Mouse (Mus musculus) left cerebral cortex, postnatal 10 days (tissue): Measurements from ENCODE around the gene Borcs6. TPM values are rescaled to one million over a fixed set of nuclear protein-coding genes. Genes with fewer than 3 reads are reported as not detected.

ENCODE experiments used
- DNase-seq, 2 experiments: peaks; one replicate each; pipeline ENCODE4 v3.0.0; 2021 to 2022; ENCODE audit warnings: low spot score in 2 of 2, mixed read lengths in 1 of 2; ENCODE audit errors: extremely low spot score in 1 of 2
- intact Hi-C: fragments of 180-260 bp; cut with DNase I; formaldehyde crosslinking; loops from one replicate; pipeline ENCODE4 v1.15.1; 2025
- total RNA-seq, 2 experiments: library from RNA; stranded (reverse); gene quantifications; 2 replicates each; pipeline ENCODE4 v1.2.3; 2021

Gene Borcs6
- total RNA-seq, 2 experiments from 2014 or later: 21.9 to 25.5 TPM

- intact Hi-C loops: no loop called here
- no peak for DNase-seq
These were observed 13.1 kb upstream of the Borcs6 start for GRCm38 (mm10) chr11:69046395-69046774.

GRCm38 (mm10) chr11:69047592-69047991 is 11.9 kb upstream of the Borcs6 start:
- intact Hi-C loops: no loop called here
- no peak for DNase-seq

GRCm38 (mm10) chr11:69048151-69048550 is 11.4 kb upstream of the Borcs6 start:
- no peak for DNase-seq
- intact Hi-C loops: no loop called here

- intact Hi-C loops: no loop called here
- no peak for DNase-seq
These were observed 8.8 kb upstream of the Borcs6 start for GRCm38 (mm10) chr11:69050748-69051147.

GRCm38 (mm10) chr11:69051771-69052170 is 7.7 kb upstream of the Borcs6 start:
- DNase-seq: no peak
- intact Hi-C loops: no loop called here

- no peak for DNase-seq
- intact Hi-C loops: no loop called here
These were observed 6.6 kb upstream of the Borcs6 start for GRCm38 (mm10) chr11:69052824-69053421.

GRCm38 (mm10) chr11:69053848-69054247 is 5.7 kb upstream of the Borcs6 start:
- DNase-seq: no peak
- intact Hi-C loops: no loop called here

GRCm38 (mm10) chr11:69058265-69058664 is 1.3 kb upstream of the Borcs6 start:
- intact Hi-C loops: no loop called here

GRCm38 (mm10) chr11:69058729-69059356 is 674 bp upstream of the Borcs6 start:
- intact Hi-C loops: no loop called here
- no peak for DNase-seq

More at GRCm38 (mm10) chr11:69058265-69058664, 1.3 kb upstream of the Borcs6 start:
- no peak for DNase-seq

GRCm38 (mm10) chr11:69059975-69060411 is 476 bp downstream of the Borcs6 start:
- peak in 1 of 2 experiments; percentile 77 for DNase-seq
- intact Hi-C loops: no loop called here

GRCm38 (mm10) chr11:69060448-69061254 is 1.1 kb downstream of the Borcs6 start:
- DNase-seq: peak in 1 of 2 experiments; percentile 57
- intact Hi-C loops: no loop called here

GRCm38 (mm10) chr11:69061255-69061912 is 1.9 kb downstream of the Borcs6 start:
- intact Hi-C loops: no loop called here
- DNase-seq: peak in 1 of 2 experiments; percentile 28

- DNase-seq: peak in 1 of 2 experiments; percentile 70
- intact Hi-C loops: loop anchor here (2.0 kb wide), 1 partner anchor 21 kb away; no protein-coding TSS in a partner anchor
These were observed 2.8 kb downstream of the Borcs6 start for GRCm38 (mm10) chr11:69062194-69062760.

GRCm38 (mm10) chr11:69062761-69063224 is 3.3 kb downstream of the Borcs6 start:
- peak; percentile 90 to 92 for DNase-seq
- intact Hi-C loops: loop anchor here (1.0 to 2.0 kb wide), 2 partner anchors 22 to 62 kb away; no protein-coding TSS in a partner anchor

- intact Hi-C loops: loop anchor here (1.0 to 2.0 kb wide), 2 partner anchors 23 to 61 kb away; no protein-coding TSS in a partner anchor
- peak in 1 of 2 experiments; percentile 80 for DNase-seq
These were observed 4.1 kb downstream of the Borcs6 start for GRCm38 (mm10) chr11:69063413-69064201.

- DNase-seq: no peak
- intact Hi-C loops: no loop called here
These were observed 5.0 kb downstream of the Borcs6 start for GRCm38 (mm10) chr11:69064259-69065133.

- intact Hi-C loops: no loop called here
These were observed 5.9 kb downstream of the Borcs6 start for GRCm38 (mm10) chr11:69065394-69065925.

More at GRCm38 (mm10) chr11:69065394-69065925, 5.9 kb downstream of the Borcs6 start:
- DNase-seq: no peak
